Comparison of ENCODE assay signal across 8 mouse cellular contexts in genomic region chr3:94849338-94849737, GRCm38 (mm10). TPM values are rescaled to one million over a fixed set of nuclear protein-coding genes. Genes with fewer than 3 reads are reported as not detected.
DNase-seq lines count a peak whose midpoint lies in the region; ATAC-seq and TF ChIP-seq lines count a peak whose summit lies in the region.

No protein-coding gene starts in this region.

- ATAC-seq in hindbrain, embryonic 12.5 days (ENCODE audit: low FRiP score): no peak
- no peak for ATAC-seq in Patski
- ATAC-seq in megakaryocyte-erythroid progenitor cell, adult 5-6 weeks (replicated peaks; ENCODE audit: low FRiP score, low TSS enrichment, poor library complexity, severe bottlenecking): peak; percentile 79
- ATAC-seq in stomach, embryonic 14.5 days (ENCODE audit: insufficient number of reproducible peaks, insufficient read depth, low FRiP score, low read depth): peak; percentile 14; the same call in 1 of the 2 replicates

- peak; percentile 32 for DNase-seq in hindbrain, embryonic 10.5 days (ENCODE audit: low spot score)
- DNase-seq in Patski (ENCODE audit: low read depth, low spot score): peak; percentile 51
- peak; percentile 74 for DNase-seq in embryo, embryonic 10 days (ENCODE audit: low spot score)
- peak; percentile 68 to 82 for DNase-seq in heart, postnatal 10 days
- peak; percentile 78 for DNase-seq in layer of hippocampus, adult 9-10 months (ENCODE audit: low spot score)

- no peaks in the 10 kb centered on the region for H3K27me3 ChIP-seq in hindbrain, embryonic 10.5 days (ENCODE audit: insufficient read depth, poor library complexity, severe bottlenecking)
- H3K27me3 ChIP-seq in hindbrain, embryonic 12.5 days: no peaks in the 10 kb centered on the region
- H3K27me3 ChIP-seq in Patski: no peaks in the 10 kb centered on the region
- H3K27me3 ChIP-seq in stomach, embryonic 14.5 days (ENCODE audit: control insufficient read depth, insufficient read depth, low read length): no peaks in the 10 kb centered on the region

- in situ Hi-C loops in Patski (cut with MboI; ENCODE audit: low pct_unique_long_range_greater_than_20kb): loop anchor here (10.0 kb wide), 1 partner anchor 395 kb away; no protein-coding TSS in a partner anchor

- H3K4me1 ChIP-seq in hindbrain, embryonic 10.5 days (replicated peaks): 0 out of 2 replicates have a peak, but pooled peaks cover 3% of the 10 kb centered on the region
- peaks cover 6% of the 10 kb centered on the region; the same call in 1 of the 2 replicates for H3K4me1 ChIP-seq in hindbrain, embryonic 12.5 days
- no peaks in the 10 kb centered on the region for H3K4me1 ChIP-seq in stomach, embryonic 14.5 days (ENCODE audit: control insufficient read depth, insufficient read depth, low read length)

- POLR2A ChIA-PET in Patski (lab: Charles Lee): interaction anchor here (1.4 kb wide), 1 partner anchor 12 kb away, joined by 5 read pairs; the partner anchor contains the start of gene Pogz

- no peak overlapping the region for H3K27ac ChIP-seq in hindbrain, embryonic 10.5 days
- H3K27ac ChIP-seq in hindbrain, embryonic 12.5 days: no peak overlapping the region
- H3K27ac ChIP-seq in stomach, embryonic 14.5 days (ENCODE audit: low read length): no peak overlapping the region

- CTCF ChIA-PET in Patski (lab: Charles Lee): interaction anchor here (0.7 to 2.7 kb wide), 3 partner anchors 8 to 483 kb away, joined by 3 to 11 read pairs (median 4); no protein-coding TSS in a partner anchor

- 26% methylated on average over 1 of the region's 1 CpGs for WGBS in hindbrain, embryonic 10.5 days
- WGBS in hindbrain, embryonic 12.5 days: 20% methylated on average over 1 of the region's 1 CpGs
- WGBS in stomach, embryonic 14.5 days: 14% methylated on average over 1 of the region's 1 CpGs

- no peak overlapping the region for H3K4me2 ChIP-seq in hindbrain, embryonic 12.5 days (replicated peaks)
- no peak overlapping the region for H3K4me2 ChIP-seq in stomach, embryonic 14.5 days (replicated peaks; ENCODE audit: low read depth, low read length)

- no peak overlapping the region for H3K4me3 ChIP-seq in hindbrain, embryonic 10.5 days
- H3K4me3 ChIP-seq in hindbrain, embryonic 12.5 days: no peak overlapping the region
- no peak overlapping the region for H3K4me3 ChIP-seq in stomach, embryonic 14.5 days (ENCODE audit: low read depth, low read length)

- TF ChIP-seq CTCF in Patski (IDR thresholded peaks at IDR 0.05): peak; percentile 75

- peaks cover 10% of the 10 kb centered on the region for H3K36me3 ChIP-seq in hindbrain, embryonic 10.5 days
- H3K36me3 ChIP-seq in hindbrain, embryonic 12.5 days: peaks cover 5% of the 10 kb centered on the region
- H3K36me3 ChIP-seq in stomach, embryonic 14.5 days (ENCODE audit: control insufficient read depth, insufficient read depth, low read length): peaks cover 6% of the 10 kb centered on the region

- H3K9me3 ChIP-seq in hindbrain, embryonic 10.5 days: no peaks in the 10 kb centered on the region
- H3K9me3 ChIP-seq in hindbrain, embryonic 12.5 days (replicated peaks): no peaks in the 10 kb centered on the region
- H3K9me3 ChIP-seq in stomach, embryonic 14.5 days (ENCODE audit: control insufficient read depth, low read depth, low read length): no peaks in the 10 kb centered on the region

- H3K9ac ChIP-seq in hindbrain, embryonic 12.5 days: no peak overlapping the region
- H3K9ac ChIP-seq in stomach, embryonic 14.5 days (replicated peaks; ENCODE audit: low read depth, low read length): no peak overlapping the region

- intact Hi-C loops in heart, postnatal 10 days (cut with DNase I): loop anchor here (2.0 to 10.0 kb wide), 3 partner anchors 39 to 405 kb away; partner anchors contain the start of genes Mrpl9 and Oaz3

RNA-seq across cellular contexts. Expression of gene Pogz, which starts 12.0 kb away (rescaled TPM):
- polyA plus RNA-seq in hindbrain, embryonic 10.5 days (2016; fragmentation: Nextera tagmentation; extraction: Ambion mirVana): 17.6 and 18.2 TPM in 2 replicates
- 23.0 and 24.1 TPM in 2 replicates for polyA plus RNA-seq in hindbrain, embryonic 12.5 days (2016; fragmentation: Nextera tagmentation; extraction: Ambion mirVana)
- 32.8 TPM for polyA plus RNA-seq in Patski (2021)
- 10 to 100 TPM; 27.5 to 29.2 TPM for total RNA-seq in heart, postnatal 10 days (2021)
- 49.6 and 59.1 TPM in 2 replicates for total RNA-seq in megakaryocyte-erythroid progenitor cell, adult 5-6 weeks (2014; fragmentation: Nextera tagmentation)
- total RNA-seq in megakaryocyte-erythroid progenitor cell, adult 5-6 weeks (2017): 12.5 and 18.7 TPM in 2 replicates
- polyA plus RNA-seq in stomach, embryonic 14.5 days (2014; fragmentation: Nextera tagmentation; extraction: Ambion mirVana): 25.5 TPM in 2 replicates

RNA-seq across cellular contexts. Expression of gene Psmb4, which starts 37.4 kb away (rescaled TPM):
- polyA plus RNA-seq in hindbrain, embryonic 10.5 days (2016; fragmentation: Nextera tagmentation; extraction: Ambion mirVana): 342 and 366 TPM in 2 replicates
- 278 and 312 TPM in 2 replicates for polyA plus RNA-seq in hindbrain, embryonic 12.5 days (2016; fragmentation: Nextera tagmentation; extraction: Ambion mirVana)
- polyA plus RNA-seq in Patski (2021): 585 TPM
- total RNA-seq in heart, postnatal 10 days (2021): 100 to 1,000 TPM; 282 to 285 TPM
- total RNA-seq in megakaryocyte-erythroid progenitor cell, adult 5-6 weeks (2014; fragmentation: Nextera tagmentation): 427 and 467 TPM in 2 replicates
- 212 and 218 TPM in 2 replicates for total RNA-seq in megakaryocyte-erythroid progenitor cell, adult 5-6 weeks (2017)
- polyA plus RNA-seq in stomach, embryonic 14.5 days (2014; fragmentation: Nextera tagmentation; extraction: Ambion mirVana): 334 and 336 TPM in 2 replicates

Comparison
In these comparisons a context has a peak if more than half of its experiments do, and no peak if none do; other contexts are left out.
1. ATAC-seq: peak in megakaryocyte-erythroid progenitor cell, adult 5-6 weeks (single experiment) and stomach, embryonic 14.5 days (single experiment); none in hindbrain, embryonic 12.5 days (single experiment) and Patski (single experiment).
2. Peak in every context shown above with its lines, with median percentiles within 50 percentile points of each other: DNase-seq.